Mouse (Mus musculus): ENCODE measurements around the gene Itpr2. TPM values are rescaled to one million over a fixed set of nuclear protein-coding genes. Genes with fewer than 3 reads are reported as not detected.
A peak's percentile ranks its signal among the peaks of the same experiment; 100 is the strongest.

Gene Itpr2
- total RNA-seq, 2 experiments from 2014 or later, result 1.9 to 8.4 TPM

- ATAC-seq (replicated peaks; ENCODE audit: low FRiP score, poor library complexity, severe bottlenecking), result no peak
These were observed 219.9 kb downstream of the Itpr2 start for GRCm38 (mm10) chr6:146282061-146282659.

GRCm38 (mm10) chr6:146281176-146281899 lies 220.7 kb downstream of the Itpr2 start:
- ATAC-seq (replicated peaks; ENCODE audit: low FRiP score, poor library complexity, severe bottlenecking), result peak; percentile 80; the same call in 1 of the 2 replicates

- ATAC-seq (replicated peaks; ENCODE audit: low FRiP score, poor library complexity, severe bottlenecking), result no peak
These were observed 228.8 kb downstream of the Itpr2 start for GRCm38 (mm10) chr6:146273256-146273655.

GRCm38 (mm10) chr6:146272253-146273036 lies 229.6 kb downstream of the Itpr2 start:
- peak; percentile 61 for ATAC-seq (replicated peaks; ENCODE audit: low FRiP score, poor library complexity, severe bottlenecking)

- ATAC-seq (replicated peaks; ENCODE audit: low FRiP score, poor library complexity, severe bottlenecking), result peak; percentile 92
These were observed 231.1 kb downstream of the Itpr2 start for GRCm38 (mm10) chr6:146270776-146271533.

GRCm38 (mm10) chr6:146270162-146270561 lies 231.9 kb downstream of the Itpr2 start:
- no peak for ATAC-seq (replicated peaks; ENCODE audit: low FRiP score, poor library complexity, severe bottlenecking)

- no peak for ATAC-seq (replicated peaks; ENCODE audit: low FRiP score, poor library complexity, severe bottlenecking)
These were observed 232.7 kb downstream of the Itpr2 start for GRCm38 (mm10) chr6:146269291-146269690.

- no peak for ATAC-seq (replicated peaks; ENCODE audit: low FRiP score, poor library complexity, severe bottlenecking)
These were observed 241.2 kb downstream of the Itpr2 start for GRCm38 (mm10) chr6:146260674-146261376.

GRCm38 (mm10) chr6:146258751-146259150 lies 243.3 kb downstream of the Itpr2 start:
- no peak for ATAC-seq (replicated peaks; ENCODE audit: low FRiP score, poor library complexity, severe bottlenecking)

- no peak for ATAC-seq (replicated peaks; ENCODE audit: low FRiP score, poor library complexity, severe bottlenecking)
These were observed 243.8 kb downstream of the Itpr2 start for GRCm38 (mm10) chr6:146258261-146258660.

GRCm38 (mm10) chr6:146256947-146257670 lies 244.9 kb downstream of the Itpr2 start:
- peak; percentile 90 for ATAC-seq (replicated peaks; ENCODE audit: low FRiP score, poor library complexity, severe bottlenecking)

- peak; percentile 81 for ATAC-seq (replicated peaks; ENCODE audit: low FRiP score, poor library complexity, severe bottlenecking)
These were observed 245.6 kb downstream of the Itpr2 start for GRCm38 (mm10) chr6:146256401-146256800.

- ATAC-seq (replicated peaks; ENCODE audit: low FRiP score, poor library complexity, severe bottlenecking), result no peak
These were observed 246.4 kb downstream of the Itpr2 start for GRCm38 (mm10) chr6:146255656-146256055.

- no peak for ATAC-seq (replicated peaks; ENCODE audit: low FRiP score, poor library complexity, severe bottlenecking)
These were observed 247.1 kb downstream of the Itpr2 start for GRCm38 (mm10) chr6:146254931-146255330.

GRCm38 (mm10) chr6:146254216-146254820 lies 247.7 kb downstream of the Itpr2 start:
- ATAC-seq (replicated peaks; ENCODE audit: low FRiP score, poor library complexity, severe bottlenecking), result no peak

GRCm38 (mm10) chr6:146249096-146249495 lies 252.9 kb downstream of the Itpr2 start:
- ATAC-seq (replicated peaks; ENCODE audit: low FRiP score, poor library complexity, severe bottlenecking), result no peak

GRCm38 (mm10) chr6:146248341-146248740 lies 253.7 kb downstream of the Itpr2 start:
- ATAC-seq (replicated peaks; ENCODE audit: low FRiP score, poor library complexity, severe bottlenecking), result no peak

- peak; percentile 59 for ATAC-seq (replicated peaks; ENCODE audit: low FRiP score, poor library complexity, severe bottlenecking)
These were observed 254.1 kb downstream of the Itpr2 start for GRCm38 (mm10) chr6:146247906-146248305.

All from erythroblast, adult 5-6 weeks (primary cell).